Mouse (Mus musculus) adrenal gland, adult (tissue): ENCODE measurements at regions not wholly inside any gene's neighbourhood (a gene's known extent, or its start where the extent isn't known, plus 50 kb on each side); places are given as distances from the start of the nearest gene placed in this dataset.
"Not testable (repeated sequence)": the region's sequence is repeated elsewhere in the genome, so short reads cannot be mapped to it uniquely, and the experiment has no call there.

Experiments used
- DNase-seq, 2 experiments: peaks; one replicate each; pipeline ENCODE4 v3.0.0; 2022 to 2023; ENCODE audit warnings: low spot score in 1 of 2; ENCODE audit not compliant: inconsistent age in 2 of 2

GRCm38 (mm10) chr8:78127852-78128251 lies 85.2 kb upstream of the Ttc29 start:
- DNase-seq, result peak; percentile 23 to 66

GRCm38 (mm10) chr8:78129061-78129460 lies 84.0 kb upstream of the Ttc29 start:
- DNase-seq, result no peak

GRCm38 (mm10) chr8:78139514-78139913 lies 73.6 kb upstream of the Ttc29 start:
- DNase-seq, result not testable (repeated sequence)

GRCm38 (mm10) chr8:78147170-78147569 lies 65.9 kb upstream of the Ttc29 start:
- DNase-seq, result no peak

GRCm38 (mm10) chr8:78148006-78148405 lies 65.1 kb upstream of the Ttc29 start:
- DNase-seq, result no peak

GRCm38 (mm10) chr8:78154873-78155272 lies 58.2 kb upstream of the Ttc29 start:
- DNase-seq, result no peak

- no peak for DNase-seq
Observed at GRCm38 (mm10) chr8:78162046-78162445, 51.1 kb upstream of the Ttc29 start.

GRCm38 (mm10) chr8:78162763-78163508 lies 50.2 kb upstream of the Ttc29 start:
- no peak for DNase-seq
